Mouse (Mus musculus) left cerebral cortex, postnatal 4 days (tissue): ENCODE results near the gene Camta1. TPM values are rescaled to one million over a fixed set of nuclear protein-coding genes. Genes with fewer than 3 reads are reported as not detected.

Experiments
- DNase-seq: peaks from one replicate; pipeline ENCODE4 v3.0.0-alpha.2; 2022
- intact Hi-C: fragments of 180-260 bp; cut with DNase I; formaldehyde crosslinking; loops from one replicate; pipeline ENCODE4 v1.15.1; 2025
- total RNA-seq, 2 experiments: library from RNA; stranded (reverse); gene quantifications; 2 replicates each; pipeline ENCODE4 v1.2.3; 2021

The Camta1 gene
- total RNA-seq, result 100 to 1,000 TPM; 198 to 204 TPM

DNA sequence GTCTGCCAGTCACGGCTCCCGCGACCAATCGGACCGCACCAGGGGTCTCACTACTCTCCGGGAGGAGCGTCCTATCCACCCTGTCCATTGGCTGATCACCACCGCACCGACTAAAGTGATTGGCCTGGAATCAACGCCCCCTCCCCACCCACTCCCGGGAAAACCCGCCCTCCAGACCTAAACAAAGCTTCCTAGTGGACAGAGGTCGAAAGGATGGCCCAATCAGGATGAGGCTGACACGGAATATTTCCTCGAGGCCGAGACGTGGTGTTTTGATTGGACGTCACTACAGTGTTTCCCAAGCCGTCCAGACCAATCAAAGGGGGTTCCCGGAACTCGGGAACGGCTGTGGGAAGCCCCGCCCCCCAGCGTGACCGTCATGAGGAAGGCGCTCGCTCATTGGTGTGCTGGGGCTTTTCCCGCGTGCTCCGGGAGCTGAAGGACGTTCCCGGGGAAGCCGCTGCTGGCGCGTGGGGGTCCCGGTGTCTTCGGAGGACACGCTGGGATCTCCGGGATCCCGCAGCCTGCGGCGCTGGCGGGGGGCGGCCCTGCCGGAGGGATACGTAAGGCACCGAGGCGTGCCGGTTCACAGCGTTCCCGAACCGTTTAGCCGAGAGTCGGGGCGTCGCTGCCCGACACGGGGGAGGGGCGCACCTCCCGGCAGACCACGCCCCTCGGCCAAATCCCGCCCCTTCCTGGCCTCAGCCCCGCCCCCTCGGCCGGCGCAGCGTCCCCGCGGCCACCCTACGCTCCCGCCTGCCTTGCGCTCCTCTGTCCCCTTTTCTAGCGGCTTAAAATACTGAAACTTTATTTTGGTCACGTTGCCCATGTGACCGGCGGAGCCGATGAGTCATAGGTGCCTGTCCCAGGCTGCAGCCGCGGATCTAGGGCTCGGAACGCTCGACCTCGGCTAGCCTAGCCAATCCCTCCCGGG is at the start of gene Camta1:
Camta1 (minus strand) TSS at position 71 of the 934 bp plus-strand sequence.
- peak; percentile 100 for DNase-seq
- intact Hi-C loops, result no loop called here

DNA sequence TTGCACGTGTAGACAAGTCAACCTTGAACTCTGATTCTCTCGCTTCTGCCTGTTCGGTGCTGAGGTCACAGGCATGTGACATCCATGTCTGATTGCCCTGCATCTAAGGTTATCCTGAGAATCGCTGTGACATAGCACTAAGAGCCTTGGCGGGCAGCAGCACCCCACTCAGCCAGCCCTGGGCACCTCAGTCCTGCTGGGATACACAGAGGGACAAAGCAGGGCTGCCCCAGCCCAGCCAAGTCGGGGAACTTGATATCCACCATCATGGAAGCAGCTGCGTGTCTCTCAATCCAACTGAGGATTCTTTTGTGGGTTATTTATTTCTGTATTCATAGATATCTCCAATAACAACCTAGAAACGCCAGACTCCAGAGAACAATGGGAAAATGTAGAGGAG is 47.1 kb upstream of the Camta1 start:
- DNase-seq, result no peak
- intact Hi-C loops, result no loop called here

DNA sequence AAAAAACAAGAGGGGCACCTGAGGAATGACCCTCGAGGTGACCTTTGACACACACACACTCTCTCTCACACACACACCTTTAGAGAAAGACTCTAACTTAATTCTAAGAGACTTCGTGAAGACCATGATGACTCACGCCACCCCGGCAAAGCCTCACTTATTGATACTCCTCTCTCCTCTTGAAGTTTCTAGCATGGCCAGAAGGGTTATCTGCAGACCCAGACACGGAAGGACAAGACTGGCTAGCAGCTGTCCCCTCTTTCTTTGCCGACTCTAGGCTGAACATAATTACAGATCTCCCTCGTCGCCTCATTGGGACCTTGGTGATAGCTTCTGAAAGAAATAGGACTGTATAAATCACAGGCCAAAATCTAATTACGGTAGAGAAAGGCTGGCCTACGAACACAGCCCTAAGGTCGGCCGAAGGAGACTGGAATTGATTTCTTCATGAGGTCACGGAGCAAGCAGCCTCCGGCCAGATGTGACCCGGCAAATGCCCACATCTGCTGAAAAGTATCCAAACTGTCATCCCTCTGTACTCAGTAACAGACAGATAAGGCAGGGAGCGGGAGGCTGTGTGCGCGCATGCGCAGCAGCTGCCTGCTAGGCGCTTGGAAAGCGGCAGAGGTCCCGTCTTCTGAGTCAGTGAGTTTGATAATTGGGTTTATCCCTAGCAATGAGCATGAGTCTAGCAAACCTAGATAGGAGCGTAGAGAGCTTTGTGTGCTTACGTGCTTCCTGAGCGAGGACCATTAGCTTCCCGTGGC is 46.1 kb upstream of the Camta1 start:
- intact Hi-C loops, result no loop called here
- no peak for DNase-seq

DNA sequence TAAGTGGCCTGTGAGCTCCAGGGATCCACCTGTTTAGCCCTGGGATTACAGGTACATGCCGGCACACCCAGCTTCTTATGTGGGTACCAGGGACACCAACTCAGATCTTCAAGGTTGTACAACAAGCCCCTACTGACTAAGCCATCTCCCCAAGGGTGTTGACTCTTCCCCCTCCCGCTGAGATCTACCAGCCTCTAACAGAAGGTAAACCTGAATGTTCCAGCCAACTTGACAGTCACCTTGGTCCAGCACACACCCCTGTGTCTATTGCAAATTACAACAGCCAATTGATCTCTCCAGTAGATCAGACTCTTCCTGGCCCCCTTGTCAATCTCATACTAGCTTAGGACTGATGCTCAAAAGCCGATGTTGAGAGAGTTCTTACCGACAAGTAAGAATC is 43.9 kb upstream of the Camta1 start:
- DNase-seq, result no peak
- intact Hi-C loops, result no loop called here

- no peak for DNase-seq
- intact Hi-C loops, result no loop called here
Measured at GRCm38 (mm10) chr4:151904098-151904497, 42.4 kb upstream of the Camta1 start.

- DNase-seq, result no peak
- intact Hi-C loops, result no loop called here
Measured at GRCm38 (mm10) chr4:151902689-151903241, 41.1 kb upstream of the Camta1 start.

DNA sequence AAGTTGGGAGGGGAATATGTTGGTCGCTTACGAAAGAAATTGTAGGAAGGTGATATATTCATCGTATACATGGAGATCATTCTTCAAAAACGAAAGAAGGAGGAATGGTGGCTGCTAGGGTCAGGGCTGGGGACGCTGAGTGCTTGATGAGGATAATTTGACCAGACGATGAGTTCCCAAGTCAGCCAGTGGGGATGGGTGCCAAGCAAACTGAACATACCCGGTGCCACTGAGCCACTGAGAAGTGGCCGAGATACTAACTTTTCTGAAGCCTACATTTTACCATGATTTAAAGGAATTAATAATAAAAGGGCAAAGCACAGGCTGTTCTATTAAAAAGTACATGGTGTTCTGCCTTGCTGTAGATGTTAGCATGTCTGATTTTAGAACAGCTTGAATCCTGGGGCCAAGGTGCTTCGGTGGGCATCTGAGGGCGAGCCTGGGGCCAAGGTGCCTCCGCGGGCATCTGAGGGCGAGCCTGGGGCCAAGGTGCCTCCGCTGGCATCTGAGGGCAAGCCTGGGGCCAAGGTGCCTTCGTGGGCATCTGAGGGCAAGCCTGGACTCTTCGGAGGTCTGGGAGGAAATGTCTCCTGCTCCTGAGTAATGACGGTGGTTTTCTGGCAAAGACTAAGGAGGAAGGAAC is 40.5 kb upstream of the Camta1 start:
- DNase-seq, result no peak
- intact Hi-C loops, result no loop called here

- intact Hi-C loops, result no loop called here
- DNase-seq, result no peak
Measured at GRCm38 (mm10) chr4:151901422-151901821, 39.7 kb upstream of the Camta1 start.

GRCm38 (mm10) chr4:151900735-151901134 is 39.1 kb upstream of the Camta1 start:
- no peak for DNase-seq
- intact Hi-C loops, result no loop called here

- DNase-seq, result no peak
- intact Hi-C loops, result no loop called here
Measured at GRCm38 (mm10) chr4:151899707-151900384, 38.2 kb upstream of the Camta1 start.

- intact Hi-C loops, result no loop called here
Measured at GRCm38 (mm10) chr4:151898600-151899245, 37.0 kb upstream of the Camta1 start.

DNA sequence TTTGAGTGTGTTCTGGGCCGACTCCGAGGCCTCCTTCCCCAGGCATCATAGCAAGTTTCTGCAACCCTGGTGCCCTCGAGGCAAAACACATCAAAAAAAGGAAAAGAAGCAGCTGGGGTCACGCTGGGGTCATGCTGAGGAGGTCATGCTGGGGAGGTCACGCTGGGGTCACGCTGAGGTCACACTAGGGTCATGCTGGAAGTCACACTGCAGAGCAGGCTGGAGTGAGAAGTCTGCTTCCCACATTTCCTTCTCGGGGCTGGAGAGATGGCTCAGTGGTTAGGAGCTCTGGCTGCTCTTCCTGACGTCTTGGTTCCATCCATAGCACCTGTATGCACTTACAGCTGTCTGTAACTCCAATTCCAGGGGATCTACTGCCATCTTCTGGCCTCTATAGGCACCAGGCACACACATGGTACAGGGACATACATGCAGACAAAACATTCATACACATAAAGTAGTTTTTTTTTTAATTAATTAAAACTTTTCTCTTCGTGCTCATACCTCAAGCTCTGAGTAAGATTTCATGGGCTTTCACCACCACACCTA is 35.5 kb upstream of the Camta1 start:
- DNase-seq, result no peak
- intact Hi-C loops, result no loop called here

More at GRCm38 (mm10) chr4:151898600-151899245, 37.0 kb upstream of the Camta1 start:
- peak; percentile 48 for DNase-seq

DNA sequence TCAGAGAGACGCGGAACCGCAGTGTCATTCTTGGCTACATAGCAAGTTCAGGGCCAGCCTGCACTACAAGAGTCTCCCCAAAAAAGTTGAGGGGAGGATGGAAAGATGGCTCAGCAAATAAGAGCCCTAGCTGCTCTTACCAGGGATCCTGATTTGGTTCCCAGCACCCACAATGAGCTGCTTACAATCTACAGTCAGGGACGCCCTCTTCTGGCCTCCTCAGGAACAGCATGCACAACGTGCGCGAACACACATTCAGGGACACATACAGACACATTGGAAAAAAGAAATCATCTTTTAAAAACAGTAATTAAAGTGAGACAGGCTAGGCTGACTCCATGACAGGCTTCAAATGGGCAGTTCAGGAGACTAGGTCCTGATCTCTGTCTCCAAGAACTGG is 33.9 kb upstream of the Camta1 start:
- intact Hi-C loops, result no loop called here
- DNase-seq, result no peak

DNA sequence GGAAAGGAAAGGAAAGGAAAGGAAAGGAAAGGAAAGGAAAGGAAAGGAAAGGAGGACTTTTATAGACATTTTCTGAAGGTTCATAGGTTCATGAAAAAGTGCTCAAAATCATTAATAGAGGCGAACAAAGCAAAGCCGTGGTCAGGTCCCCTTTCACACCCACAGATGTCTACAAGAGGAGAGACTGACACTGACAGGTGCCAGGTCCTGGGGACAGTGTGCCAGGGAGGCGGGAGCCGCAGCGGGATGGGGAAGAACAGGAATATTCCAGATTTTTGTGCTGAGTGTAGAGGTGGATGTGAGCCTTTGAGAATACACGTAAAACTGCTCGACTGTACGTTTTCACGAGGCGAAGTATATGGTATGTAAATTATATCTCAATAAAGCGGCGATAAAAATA is 33.2 kb upstream of the Camta1 start:
- intact Hi-C loops, result no loop called here
- no peak for DNase-seq

- DNase-seq, result no peak
- intact Hi-C loops, result no loop called here
Measured at GRCm38 (mm10) chr4:151893241-151893640, 31.6 kb upstream of the Camta1 start.

GRCm38 (mm10) chr4:151881590-151881989 is 19.9 kb upstream of the Camta1 start:
- no peak for DNase-seq
- intact Hi-C loops, result no loop called here

DNA sequence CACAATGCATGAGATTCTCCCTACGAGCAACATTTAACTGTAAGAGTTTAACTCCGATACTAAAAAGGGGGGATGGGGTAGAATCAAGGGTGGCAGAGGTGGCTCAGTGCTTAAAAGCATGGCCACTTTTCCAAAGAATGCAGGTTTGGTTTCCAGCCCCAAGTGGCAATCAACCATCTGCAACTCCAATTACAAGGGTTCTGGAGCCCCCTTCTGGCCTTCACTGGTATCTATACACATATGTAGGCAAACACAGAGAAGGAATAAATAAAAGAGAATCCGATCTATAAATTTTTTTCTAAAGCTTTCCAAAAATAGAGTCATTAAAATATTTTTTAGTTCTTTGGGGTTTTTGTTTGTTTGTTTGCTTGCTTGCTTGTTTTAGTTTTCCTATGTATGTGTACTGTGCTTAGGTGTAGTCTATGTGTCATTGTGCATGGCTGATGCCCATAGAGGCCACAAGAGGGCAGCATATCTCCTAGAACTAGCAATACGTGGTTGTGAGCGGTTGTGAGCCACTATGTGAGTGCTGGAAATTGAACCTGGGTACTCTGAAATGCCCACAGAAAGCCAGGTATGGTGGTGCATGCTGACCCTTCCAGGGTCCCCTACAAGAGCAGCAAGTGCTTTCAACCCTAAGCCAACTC is 18.5 kb upstream of the Camta1 start:
- DNase-seq, result no peak
- intact Hi-C loops, result no loop called here

DNA sequence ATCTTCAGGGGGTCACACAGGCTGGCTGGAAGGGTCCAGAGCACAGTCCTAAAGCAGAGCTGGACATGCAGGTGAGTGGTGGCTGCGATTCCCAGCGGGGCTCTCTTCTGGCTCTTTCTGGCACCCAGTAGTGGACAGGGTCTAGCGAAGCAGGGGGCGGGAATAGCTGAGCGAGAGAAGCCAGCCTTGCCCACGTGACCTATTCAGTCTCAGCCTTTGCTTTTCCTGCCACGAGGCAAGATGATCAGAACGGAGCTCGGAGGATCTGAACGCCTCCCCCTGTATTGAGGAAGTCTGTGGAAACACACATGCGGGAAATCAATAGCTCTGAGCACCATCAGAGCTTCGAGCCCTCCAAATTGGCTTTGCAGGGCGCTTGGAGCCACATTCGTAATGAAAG is 14.7 kb upstream of the Camta1 start:
- intact Hi-C loops, result no loop called here
- no peak for DNase-seq

- intact Hi-C loops, result no loop called here
- no peak for DNase-seq
Measured at GRCm38 (mm10) chr4:151863511-151863910, 1.8 kb upstream of the Camta1 start.
